Mouse (Mus musculus): Measurements from ENCODE around the gene Ikzf3.

Ikzf3 gene

GRCm38 (mm10) chr11:98445238-98445637, 100.6 kb downstream of the Ikzf3 start:
- peak; percentile 35 for DNase-seq

- no peak for DNase-seq
Measured at GRCm38 (mm10) chr11:98443688-98444087, 102.1 kb downstream of the Ikzf3 start.

- DNase-seq = peak; percentile 96
Measured at GRCm38 (mm10) chr11:98438331-98439158, 107.3 kb downstream of the Ikzf3 start, which contains the start of gene Mien1. Gene Mien1 (minus strand): TSS chr11:98438991.

GRCm38 (mm10) chr11:98437441-98437840, 108.4 kb downstream of the Ikzf3 start:
- no peak for DNase-seq

- DNase-seq = no peak
Measured at GRCm38 (mm10) chr11:98435723-98436122, 110.1 kb downstream of the Ikzf3 start.

- no peak for DNase-seq
Measured at GRCm38 (mm10) chr11:98431743-98432502, 113.9 kb downstream of the Ikzf3 start.

- no peak for DNase-seq
Measured at GRCm38 (mm10) chr11:98428436-98428835, 117.4 kb downstream of the Ikzf3 start.

GRCm38 (mm10) chr11:98426592-98426991, 119.2 kb downstream of the Ikzf3 start:
- DNase-seq = no peak

GRCm38 (mm10) chr11:98418939-98419547, 126.8 kb downstream of the Ikzf3 start:
- DNase-seq = peak; percentile 58

GRCm38 (mm10) chr11:98418273-98418672, 127.6 kb downstream of the Ikzf3 start:
- DNase-seq = no peak

- no peak for DNase-seq
Measured at GRCm38 (mm10) chr11:98417074-98417473, 128.8 kb downstream of the Ikzf3 start.
